Mouse (Mus musculus): ENCODE measurements around the gene Dgke.

DNA sequence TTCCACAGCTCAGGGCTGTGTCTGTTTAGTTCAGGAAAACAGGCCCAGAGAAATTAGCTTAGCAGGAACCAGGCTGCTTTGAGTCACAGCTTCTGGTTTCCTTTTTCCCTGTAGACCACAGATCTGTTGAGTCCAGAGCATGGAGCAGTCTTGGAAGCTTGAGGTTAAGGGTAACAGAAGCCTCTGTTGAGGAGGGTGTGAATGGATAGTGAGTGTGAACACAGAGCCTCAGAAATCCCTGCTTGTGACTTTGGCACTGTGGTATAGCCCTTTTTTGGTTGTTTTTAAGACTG is 66.2 kb downstream of the Dgke start:
- no peak for TF ChIP-seq POLR2A (IDR thresholded peaks at IDR 0.05; ENCODE audit: borderline replicate concordance, extremely low read depth, low read depth, low read length)
- no peak for TF ChIP-seq CTCF (IDR thresholded peaks at IDR 0.05; ENCODE audit: insufficient read depth, low read length)
